Mouse (Mus musculus) lung, postnatal 36 days (tissue): ENCODE measurements around the gene Pkhd1.
"Not testable (repeated sequence)": the region's sequence is repeated elsewhere in the genome, so short reads cannot be mapped to it uniquely, and the experiment has no call there.

Source experiments
- DNase-seq: peaks from one replicate; pipeline ENCODE4 v3.0.0; 2022; ENCODE audit warnings: mixed read lengths

Pkhd1 gene

GRCm38 (mm10) chr1:20260403-20260802, 357.5 kb downstream of the Pkhd1 start:
- no peak for DNase-seq

- DNase-seq, result no peak
Measured at GRCm38 (mm10) chr1:20248169-20248568, 369.7 kb downstream of the Pkhd1 start.

- no peak for DNase-seq
Measured at GRCm38 (mm10) chr1:20216681-20217080, 401.2 kb downstream of the Pkhd1 start.

- no peak for DNase-seq
Measured at GRCm38 (mm10) chr1:20190444-20190843, 427.4 kb downstream of the Pkhd1 start.

GRCm38 (mm10) chr1:20180157-20180556, 437.7 kb downstream of the Pkhd1 start:
- no peak for DNase-seq

- no peak for DNase-seq
Measured at GRCm38 (mm10) chr1:20171199-20171598, 446.7 kb downstream of the Pkhd1 start.

- not testable (repeated sequence) for DNase-seq
Measured at GRCm38 (mm10) chr1:20150627-20151026, 467.2 kb downstream of the Pkhd1 start.

GRCm38 (mm10) chr1:20150016-20150415, 467.8 kb downstream of the Pkhd1 start:
- DNase-seq, result no peak

GRCm38 (mm10) chr1:20136205-20136604, 481.7 kb downstream of the Pkhd1 start:
- no peak for DNase-seq

GRCm38 (mm10) chr1:20135065-20135618, 482.7 kb downstream of the Pkhd1 start:
- DNase-seq, result no peak

- DNase-seq, result no peak
Measured at GRCm38 (mm10) chr1:20133636-20134035, 484.2 kb downstream of the Pkhd1 start.

GRCm38 (mm10) chr1:20131786-20132596, 485.9 kb downstream of the Pkhd1 start:
- DNase-seq, result no peak

- DNase-seq, result no peak
Measured at GRCm38 (mm10) chr1:20117331-20117730, 500.5 kb downstream of the Pkhd1 start.

GRCm38 (mm10) chr1:20069733-20070132, 548.1 kb downstream of the Pkhd1 start:
- DNase-seq, result peak; percentile 31

- no peak for DNase-seq
Measured at GRCm38 (mm10) chr1:20058245-20058644, 559.6 kb downstream of the Pkhd1 start.

GRCm38 (mm10) chr1:20039389-20039788, 578.5 kb downstream of the Pkhd1 start:
- no peak for DNase-seq

- no peak for DNase-seq
Measured at GRCm38 (mm10) chr1:20035277-20035676, 582.6 kb downstream of the Pkhd1 start.

- no peak for DNase-seq
Measured at GRCm38 (mm10) chr1:20018198-20018925, 599.5 kb downstream of the Pkhd1 start.

GRCm38 (mm10) chr1:20017619-20018018, 600.2 kb downstream of the Pkhd1 start:
- no peak for DNase-seq
